Mouse (Mus musculus) ES-Bruce4 (cell line): ENCODE results near the gene Pak4. TPM values are rescaled to one million over a fixed set of nuclear protein-coding genes. Genes with fewer than 3 reads are reported as not detected.
A peak's percentile ranks its signal among the peaks of the same experiment; 100 is the strongest.

ENCODE experiments used
- H3K27ac ChIP-seq: 2 replicates; pipeline ENCODE4 v1.5.1; 2012; ENCODE audit warnings: low read length, inconsistent platforms; ENCODE audit not compliant: insufficient read depth
- H3K27me3 ChIP-seq: 2 replicates; pipeline ENCODE4 v1.6.1; 2012; ENCODE audit warnings: mild to moderate bottlenecking, low read length, inconsistent platforms; ENCODE audit not compliant: control insufficient read depth, poor library complexity, insufficient read depth, severe bottlenecking
- H3K36me3 ChIP-seq: 2 replicates; pipeline ENCODE4 v1.6.1; 2012; ENCODE audit warnings: inconsistent platforms, mild to moderate bottlenecking, low read length, moderate library complexity; ENCODE audit not compliant: control insufficient read depth, poor library complexity, insufficient read depth, severe bottlenecking
- H3K4me1 ChIP-seq: one replicate; pipeline ENCODE4 v1.8.1; 2011; ENCODE audit warnings: low read length; ENCODE audit not compliant: control insufficient read depth, insufficient read depth
- H3K4me3 ChIP-seq: 2 replicates; pipeline ENCODE4 v1.5.1; 2011; ENCODE audit warnings: low read depth, mild to moderate bottlenecking, low read length
- H3K9ac ChIP-seq: 2 replicates; pipeline ENCODE4 v1.6.1; 2012; ENCODE audit warnings: low read depth, mild to moderate bottlenecking, inconsistent platforms; ENCODE audit not compliant: poor library complexity, severe bottlenecking
- H3K9me3 ChIP-seq: replicated peaks from 2 replicates; pipeline ENCODE4 v1.6.1; 2012; ENCODE audit warnings: mild to moderate bottlenecking, low read length, inconsistent platforms; ENCODE audit not compliant: control insufficient read depth, poor library complexity, insufficient read depth, severe bottlenecking
- CTCF ChIP-seq: IDR thresholded peaks from one replicate; pipeline ENCODE4 v1.8.1; 2011; ENCODE audit warnings: low read depth, low read length
- EP300 ChIP-seq: IDR thresholded peaks from 2 replicates; pipeline ENCODE4 v1.6.1; 2011; ENCODE audit warnings: low read depth, low read length; ENCODE audit not compliant: insufficient read depth
- POLR2A ChIP-seq: IDR thresholded peaks from one replicate; pipeline ENCODE4 v1.8.1; 2011; ENCODE audit warnings: low read length; ENCODE audit not compliant: insufficient read depth
- polyA plus RNA-seq: library from polyadenylated mRNA; stranded (reverse); fragments of >200 nt; gene quantifications from 2 replicates; pipeline ENCODE4 v1.2.4, GENCODE M21; 2011; ENCODE audit warnings: low read depth; ENCODE audit not compliant: missing spikeins, insufficient read depth, insufficient read length

Gene Pak4
- polyA plus RNA-seq, 1 experiment = 64.4 TPM

GRCm38 (mm10) chr7:28578543-28579053 is 19.4 kb downstream of the Pak4 start:
- Histone ChIP-seq H3K9me3 (no peaks in the 10 kb centered on the region), H3K4me1 (peaks cover 21% of the 10 kb centered on the region), H3K27ac (peak overlapping the region; percentile 55), H3K36me3 (no peaks in the 10 kb centered on the region), H3K27me3 (no peaks in the 10 kb centered on the region), H3K9ac (no peak overlapping the region), H3K4me3 (no peak overlapping the region)
- TF ChIP-seq POLR2A = no peak
- TF ChIP-seq EP300 = peak; percentile 91
- no peak for TF ChIP-seq CTCF

GRCm38 (mm10) chr7:28577826-28578542 is 20.0 kb downstream of the Pak4 start:
- Histone ChIP-seq H3K9ac (no peak overlapping the region), H3K4me3 (no peak overlapping the region), H3K4me1 (peaks cover 21% of the 10 kb centered on the region), H3K9me3 (no peaks in the 10 kb centered on the region), H3K27me3 (no peaks in the 10 kb centered on the region), H3K27ac (peak overlapping the region; percentile 55), H3K36me3 (no peaks in the 10 kb centered on the region)
- TF ChIP-seq POLR2A (no peak), EP300 (peak; percentile 97), CTCF (no peak)

GRCm38 (mm10) chr7:28576271-28576914 is 21.6 kb downstream of the Pak4 start:
- Histone ChIP-seq H3K36me3 (no peaks in the 10 kb centered on the region), H3K27ac (no peak overlapping the region), H3K9ac (no peak overlapping the region), H3K27me3 (no peaks in the 10 kb centered on the region), H3K4me1 (peaks cover 23% of the 10 kb centered on the region), H3K9me3 (no peaks in the 10 kb centered on the region), H3K4me3 (no peak overlapping the region)
- no peak for TF ChIP-seq CTCF
- TF ChIP-seq EP300 = no peak
- no peak for TF ChIP-seq POLR2A

- TF ChIP-seq POLR2A = no peak
- no peak for TF ChIP-seq EP300
- no peak for TF ChIP-seq CTCF
- no peak overlapping the region for H3K27ac ChIP-seq
- no peak overlapping the region for H3K4me3 ChIP-seq
- no peaks in the 10 kb centered on the region for H3K9me3 ChIP-seq
- no peaks in the 10 kb centered on the region for H3K36me3 ChIP-seq
- peaks cover 23% of the 10 kb centered on the region for H3K4me1 ChIP-seq
- H3K9ac ChIP-seq = no peak overlapping the region
- H3K27me3 ChIP-seq = no peaks in the 10 kb centered on the region
Observed at GRCm38 (mm10) chr7:28575597-28575996, 22.4 kb downstream of the Pak4 start.

GRCm38 (mm10) chr7:28573236-28573635 is 24.7 kb downstream of the Pak4 start:
- H3K4me1 ChIP-seq = peaks cover 13% of the 10 kb centered on the region
- H3K27me3 ChIP-seq = no peaks in the 10 kb centered on the region
- no peak for TF ChIP-seq CTCF
- TF ChIP-seq EP300 = no peak
- no peak for TF ChIP-seq POLR2A
- no peak overlapping the region for H3K27ac ChIP-seq
- no peaks in the 10 kb centered on the region for H3K9me3 ChIP-seq
- no peak overlapping the region for H3K9ac ChIP-seq
- H3K4me3 ChIP-seq = no peak overlapping the region
- H3K36me3 ChIP-seq = 0 out of 2 replicates have a peak, but pooled peaks cover 2% of the 10 kb centered on the region

- TF ChIP-seq POLR2A = no peak
- H3K27me3 ChIP-seq = no peaks in the 10 kb centered on the region
- no peak overlapping the region for H3K4me3 ChIP-seq
- peaks cover 6% of the 10 kb centered on the region for H3K36me3 ChIP-seq
- H3K9ac ChIP-seq = no peak overlapping the region
- H3K4me1 ChIP-seq = peaks cover 12% of the 10 kb centered on the region
- H3K27ac ChIP-seq = no peak overlapping the region
- no peaks in the 10 kb centered on the region for H3K9me3 ChIP-seq
Observed at GRCm38 (mm10) chr7:28572689-28573088, 25.3 kb downstream of the Pak4 start.
